Mouse (Mus musculus) adrenal gland, postnatal 25 days (tissue): Measurements from ENCODE around the gene Gm20828. TPM values are rescaled to one million over a fixed set of nuclear protein-coding genes. Genes with fewer than 3 reads are reported as not detected.
"Not testable (repeated sequence)": the region's sequence is repeated elsewhere in the genome, so short reads cannot be mapped to it uniquely, and the experiment has no call there.

Experiments used
- DNase-seq: peaks from one replicate; pipeline ENCODE4 v3.0.0; 2021; ENCODE audit warnings: mixed read lengths
- long read RNA-seq: library from polyadenylated mRNA; stranded (forward); transcript quantifications from one replicate; pipeline ENCODE4 v2.0.0, GENCODE M21; 2021
- total RNA-seq: library from RNA; stranded (reverse); gene quantifications from 2 replicates; pipeline ENCODE4 v1.2.3, GENCODE M21; 2021

Gm20828 gene
- not detected in 2 replicates for total RNA-seq
- long read RNA-seq: 0 reads

- DNase-seq: not testable (repeated sequence)
These were observed at the start of gene Gm20828 for GRCm38 (mm10) chrY:11199274-11199673. Gene Gm20828 (minus strand): TSS chrY:11199374.
